Mouse (Mus musculus): ENCODE data around the gene Itch. TPM values are rescaled to one million over a fixed set of nuclear protein-coding genes. Genes with fewer than 3 reads are reported as not detected.

Gene Itch
- polyA plus RNA-seq (2014; fragmentation: Illumina TruSeq; extraction: RNeasy Lipid Tissue Mini Kit (QIAGEN cat#74804); ENCODE audit: low read depth, low replicate concordance), result 132 TPM

DNA sequence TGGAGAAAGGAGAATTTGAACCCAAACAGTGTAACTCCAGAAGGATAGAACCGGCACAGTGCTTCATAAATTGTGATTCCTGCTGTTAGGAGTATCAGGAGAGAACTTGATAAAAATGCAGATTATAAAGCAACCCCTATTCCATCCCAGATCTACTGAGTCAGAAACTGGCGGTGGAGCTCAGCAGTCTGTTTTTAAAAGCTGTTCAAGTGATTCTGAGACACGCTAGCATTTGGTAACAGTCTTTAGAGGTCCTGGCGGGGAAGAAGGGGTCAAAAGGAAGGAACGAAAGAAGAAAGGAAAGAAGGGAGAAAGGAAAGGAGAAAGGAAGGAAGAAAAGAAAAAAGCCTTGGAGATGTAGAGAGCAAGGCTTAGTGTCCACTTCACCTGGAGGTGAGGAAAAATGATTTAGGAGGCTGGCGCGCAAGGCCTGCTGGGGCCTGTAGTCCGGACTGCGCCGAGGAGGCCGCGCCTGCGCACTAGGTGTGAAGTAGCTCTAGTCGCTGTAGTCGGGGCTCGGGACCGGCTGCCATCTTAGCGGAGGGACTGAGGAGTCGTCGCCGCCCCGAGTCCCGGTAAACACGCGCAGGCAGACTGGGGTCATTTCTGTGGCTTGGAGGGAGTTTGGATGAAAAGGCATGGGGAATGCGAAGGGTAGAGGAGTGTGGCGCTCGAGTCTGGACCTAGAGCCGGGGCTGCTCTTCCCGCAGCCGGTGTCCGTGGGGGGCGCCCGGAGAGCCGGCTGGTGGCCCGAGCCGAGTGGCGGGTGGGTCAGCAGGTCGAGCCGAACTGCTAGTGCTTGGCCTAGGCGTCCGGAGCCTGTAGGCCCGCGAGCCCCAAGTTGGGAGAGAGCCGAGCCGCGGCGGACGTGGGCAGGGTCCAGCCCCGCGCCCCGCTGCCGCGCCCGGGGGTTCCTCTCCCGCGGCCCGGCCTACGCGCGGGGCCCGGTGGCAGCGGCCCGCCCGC is at the start of gene Itch:
Itch (plus strand) TSS at position 499 of the 966 bp plus-strand sequence.

DNA sequence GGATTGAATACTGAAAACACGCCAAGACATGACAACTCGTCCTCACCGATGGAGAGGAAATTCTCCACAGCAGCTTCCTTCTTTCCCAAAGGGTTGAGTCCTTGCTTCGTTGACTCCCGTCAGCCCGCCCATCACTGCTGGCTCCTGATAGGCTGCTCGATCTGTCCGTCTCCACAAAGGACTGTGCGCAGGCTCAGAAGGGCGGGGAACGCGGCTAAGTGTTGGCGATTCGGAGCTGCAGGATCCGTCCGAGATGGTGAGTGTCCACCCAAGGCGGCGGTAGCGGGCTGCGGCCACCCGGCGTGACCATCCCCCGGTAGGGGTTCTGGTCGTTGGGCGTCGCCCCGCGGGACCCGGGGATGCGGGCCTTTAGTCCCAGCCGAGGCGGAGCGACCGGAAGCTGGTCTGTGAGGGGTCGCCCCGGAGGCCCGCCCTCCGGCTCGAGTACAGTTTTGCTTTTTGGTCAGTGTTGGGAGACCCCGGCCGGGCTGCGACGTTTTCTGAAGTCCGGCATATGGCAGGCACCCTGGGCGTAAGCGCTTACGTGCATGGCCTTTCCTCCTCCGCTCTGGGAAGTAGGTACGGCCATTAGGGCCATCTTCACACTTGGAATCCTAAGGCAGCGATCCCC is 103.2 kb downstream of the Itch start, which contains the start of gene Dynlrb1:
Dynlrb1 (plus strand) TSS at position 172 of the 631 bp plus-strand sequence.

DNA sequence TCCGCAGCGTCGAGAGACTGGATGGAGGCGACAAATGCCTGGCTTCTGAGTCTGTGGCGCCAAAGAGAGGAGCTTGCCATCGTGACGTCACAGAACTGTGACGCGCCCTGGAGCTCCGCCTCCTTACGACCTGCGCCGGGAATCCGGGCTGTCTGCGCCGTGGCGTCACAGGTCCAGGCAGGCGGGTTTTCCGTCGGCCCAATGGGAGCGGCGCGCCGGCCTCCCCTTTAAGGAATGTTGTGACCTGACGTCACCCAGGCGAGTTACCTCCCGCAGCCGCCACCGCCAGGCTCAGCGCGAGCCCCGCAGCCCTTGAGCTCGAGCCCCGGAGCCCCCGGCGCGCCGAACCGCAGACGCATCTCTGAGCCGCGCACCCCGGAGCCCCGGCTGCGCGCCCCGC is 142.9 kb downstream of the Itch start, which contains the start of gene Map1lc3a:
Map1lc3a (plus strand) TSS at position 103 of the 400 bp plus-strand sequence.

Other genes starting within 250 kb of the Itch start
- 238 TPM for gene Eif2s2, start 240.6 kb upstream of the Itch start, polyA plus RNA-seq (2014; fragmentation: Illumina TruSeq; extraction: RNeasy Lipid Tissue Mini Kit (QIAGEN cat#74804); ENCODE audit: low read depth, low replicate concordance)
- gene Gm14226, start 115.2 kb upstream of the Itch start, polyA plus RNA-seq (2014; fragmentation: Illumina TruSeq; extraction: RNeasy Lipid Tissue Mini Kit (QIAGEN cat#74804); ENCODE audit: low read depth, low replicate concordance), result 0.81 TPM
- gene Ahcy, start 59.0 kb upstream of the Itch start, polyA plus RNA-seq (2014; fragmentation: Illumina TruSeq; extraction: RNeasy Lipid Tissue Mini Kit (QIAGEN cat#74804); ENCODE audit: low read depth, low replicate concordance), result 94.2 TPM
- 180 TPM for gene Dynlrb1, start 103.0 kb downstream of the Itch start, polyA plus RNA-seq (2014; fragmentation: Illumina TruSeq; extraction: RNeasy Lipid Tissue Mini Kit (QIAGEN cat#74804); ENCODE audit: low read depth, low replicate concordance)
- 0.61 TPM for gene Map1lc3a, start 142.8 kb downstream of the Itch start, polyA plus RNA-seq (2014; fragmentation: Illumina TruSeq; extraction: RNeasy Lipid Tissue Mini Kit (QIAGEN cat#74804); ENCODE audit: low read depth, low replicate concordance)
- gene Pigu, start 223.9 kb downstream of the Itch start, polyA plus RNA-seq (2014; fragmentation: Illumina TruSeq; extraction: RNeasy Lipid Tissue Mini Kit (QIAGEN cat#74804); ENCODE audit: low read depth, low replicate concordance), result 51.5 TPM
- 153 TPM for gene Trp53inp2, start 247.6 kb downstream of the Itch start, polyA plus RNA-seq (2014; fragmentation: Illumina TruSeq; extraction: RNeasy Lipid Tissue Mini Kit (QIAGEN cat#74804); ENCODE audit: low read depth, low replicate concordance)